Mouse (Mus musculus): ENCODE results near the gene Olfr978. TPM values are rescaled to one million over a fixed set of nuclear protein-coding genes. Genes with fewer than 3 reads are reported as not detected.

Gene Olfr978
- not detected for polyA plus RNA-seq (2014; fragmentation: Illumina TruSeq; extraction: RNeasy Lipid Tissue Mini Kit (QIAGEN cat#74804); ENCODE audit: low read depth, low replicate concordance)

GRCm38 (mm10) chr9:39991813-39992212 is at the start of gene Olfr978:
Gene Olfr978 (plus strand): TSS chr9:39992113.

GRCm38 (mm10) chr9:39951946-39952345 is 40.0 kb upstream of the Olfr978 start, which contains the start of gene Olfr975:
Gene Olfr975 (minus strand): TSS chr9:39952046.

GRCm38 (mm10) chr9:39961033-39961432 is 30.9 kb upstream of the Olfr978 start, which contains the start of gene Olfr976:
Gene Olfr976 (minus strand): TSS chr9:39961133.

GRCm38 (mm10) chr9:40003365-40003764 is 11.5 kb downstream of the Olfr978 start, which contains the start of gene Olfr979:
Gene Olfr979 (minus strand): TSS chr9:40003465.

GRCm38 (mm10) chr9:40009482-40009881 is 17.6 kb downstream of the Olfr978 start, which contains the start of gene Olfr980:
Gene Olfr980 (minus strand): TSS chr9:40009582.

GRCm38 (mm10) chr9:40021164-40021563 is 29.3 kb downstream of the Olfr978 start, which contains the start of gene Olfr981:
Gene Olfr981 (plus strand): TSS chr9:40021464.

Other genes starting within 250 kb of the Olfr978 start
- gene Olfr967, start 245.9 kb upstream of the Olfr978 start, polyA plus RNA-seq (2014; fragmentation: Illumina TruSeq; extraction: RNeasy Lipid Tissue Mini Kit (QIAGEN cat#74804); ENCODE audit: low read depth, low replicate concordance), result not detected
- gene Olfr968, start 208.9 kb upstream of the Olfr978 start, polyA plus RNA-seq (2014; fragmentation: Illumina TruSeq; extraction: RNeasy Lipid Tissue Mini Kit (QIAGEN cat#74804); ENCODE audit: low read depth, low replicate concordance), result not detected
- not detected for gene Olfr969, start 201.2 kb upstream of the Olfr978 start, polyA plus RNA-seq (2014; fragmentation: Illumina TruSeq; extraction: RNeasy Lipid Tissue Mini Kit (QIAGEN cat#74804); ENCODE audit: low read depth, low replicate concordance)
- gene Olfr970, start 183.3 kb upstream of the Olfr978 start, polyA plus RNA-seq (2014; fragmentation: Illumina TruSeq; extraction: RNeasy Lipid Tissue Mini Kit (QIAGEN cat#74804); ENCODE audit: low read depth, low replicate concordance), result not detected
- gene Olfr971, start 155.2 kb upstream of the Olfr978 start, polyA plus RNA-seq (2014; fragmentation: Illumina TruSeq; extraction: RNeasy Lipid Tissue Mini Kit (QIAGEN cat#74804); ENCODE audit: low read depth, low replicate concordance), result not detected
- gene Olfr972, start 125.7 kb upstream of the Olfr978 start, polyA plus RNA-seq (2014; fragmentation: Illumina TruSeq; extraction: RNeasy Lipid Tissue Mini Kit (QIAGEN cat#74804); ENCODE audit: low read depth, low replicate concordance), result not detected
- gene Olfr229, start 84.8 kb upstream of the Olfr978 start, polyA plus RNA-seq (2014; fragmentation: Illumina TruSeq; extraction: RNeasy Lipid Tissue Mini Kit (QIAGEN cat#74804); ENCODE audit: low read depth, low replicate concordance), result not detected
- not detected for gene Olfr974, start 54.6 kb upstream of the Olfr978 start, polyA plus RNA-seq (2014; fragmentation: Illumina TruSeq; extraction: RNeasy Lipid Tissue Mini Kit (QIAGEN cat#74804); ENCODE audit: low read depth, low replicate concordance)
- not detected for gene Olfr975, start 40.1 kb upstream of the Olfr978 start, polyA plus RNA-seq (2014; fragmentation: Illumina TruSeq; extraction: RNeasy Lipid Tissue Mini Kit (QIAGEN cat#74804); ENCODE audit: low read depth, low replicate concordance)
- gene Olfr976, start 31.0 kb upstream of the Olfr978 start, polyA plus RNA-seq (2014; fragmentation: Illumina TruSeq; extraction: RNeasy Lipid Tissue Mini Kit (QIAGEN cat#74804); ENCODE audit: low read depth, low replicate concordance), result not detected
- not detected for gene Olfr979, start 11.4 kb downstream of the Olfr978 start, polyA plus RNA-seq (2014; fragmentation: Illumina TruSeq; extraction: RNeasy Lipid Tissue Mini Kit (QIAGEN cat#74804); ENCODE audit: low read depth, low replicate concordance)
- gene Olfr980, start 17.5 kb downstream of the Olfr978 start, polyA plus RNA-seq (2014; fragmentation: Illumina TruSeq; extraction: RNeasy Lipid Tissue Mini Kit (QIAGEN cat#74804); ENCODE audit: low read depth, low replicate concordance), result not detected
- gene Olfr981, start 29.4 kb downstream of the Olfr978 start, polyA plus RNA-seq (2014; fragmentation: Illumina TruSeq; extraction: RNeasy Lipid Tissue Mini Kit (QIAGEN cat#74804); ENCODE audit: low read depth, low replicate concordance), result not detected
- gene Olfr982, start 81.7 kb downstream of the Olfr978 start, polyA plus RNA-seq (2014; fragmentation: Illumina TruSeq; extraction: RNeasy Lipid Tissue Mini Kit (QIAGEN cat#74804); ENCODE audit: low read depth, low replicate concordance), result not detected
- not detected for gene Olfr983, start 101.5 kb downstream of the Olfr978 start, polyA plus RNA-seq (2014; fragmentation: Illumina TruSeq; extraction: RNeasy Lipid Tissue Mini Kit (QIAGEN cat#74804); ENCODE audit: low read depth, low replicate concordance)
- gene Olfr984, start 122.1 kb downstream of the Olfr978 start, polyA plus RNA-seq (2014; fragmentation: Illumina TruSeq; extraction: RNeasy Lipid Tissue Mini Kit (QIAGEN cat#74804); ENCODE audit: low read depth, low replicate concordance), result not detected
- not detected for gene Olfr985, start 138.1 kb downstream of the Olfr978 start, polyA plus RNA-seq (2014; fragmentation: Illumina TruSeq; extraction: RNeasy Lipid Tissue Mini Kit (QIAGEN cat#74804); ENCODE audit: low read depth, low replicate concordance)
- gene Tmem225, start 156.0 kb downstream of the Olfr978 start, polyA plus RNA-seq (2014; fragmentation: Illumina TruSeq; extraction: RNeasy Lipid Tissue Mini Kit (QIAGEN cat#74804); ENCODE audit: low read depth, low replicate concordance), result not detected
- gene Olfr986, start 188.8 kb downstream of the Olfr978 start, polyA plus RNA-seq (2014; fragmentation: Illumina TruSeq; extraction: RNeasy Lipid Tissue Mini Kit (QIAGEN cat#74804); ENCODE audit: low read depth, low replicate concordance), result not detected
- gene Zfp202, start 200.2 kb downstream of the Olfr978 start, polyA plus RNA-seq (2014; fragmentation: Illumina TruSeq; extraction: RNeasy Lipid Tissue Mini Kit (QIAGEN cat#74804); ENCODE audit: low read depth, low replicate concordance), result 3.2 TPM

Data from kidney, adult 10 weeks (tissue).